Comparison of ENCODE assay signal across 27 mouse cellular contexts in genomic region chr3:145055138-145055537, GRCm38 (mm10). TPM values are rescaled to one million over a fixed set of nuclear protein-coding genes. Genes with fewer than 3 reads are reported as not detected.
"Had no signal": no experiment of that assay in that cellular context is flagged by ENCODE, and none has a peak within 500 bp of the region (broad histone marks: within the 10 kb centered on the region; RNA-seq: fewer than 3 reads in every experiment).

No protein-coding gene starts in this region.

RNA-seq across cellular contexts. Expression of gene Clca1, which starts 22.6 kb away (rescaled TPM):
- total RNA-seq: common myeloid progenitor, adult 5-6 weeks; forebrain, postnatal 0 days; gastrocnemius, adult 18-20 months; gastrocnemius, adult 2 months; gastrocnemius, adult 8-10 months; gastrocnemius, postnatal 10 days; gastrocnemius, postnatal 14 days; gastrocnemius, postnatal 25 days; gastrocnemius, postnatal 36 days; gastrocnemius, postnatal 4 days; granulocyte monocyte progenitor cell, adult 5-6 weeks; heart, adult 18-20 months; heart, adult 2 months; heart, adult 8-10 months had no signal
- polyA plus RNA-seq: cortical plate, adult 2 months; embryonic facial prominence, embryonic 10.5 days; embryonic facial prominence, embryonic 11.5 days; embryonic facial prominence, embryonic 13.5 days; erythroblast, embryonic 14.5 days; forebrain, embryonic 10.5 days; forebrain, embryonic 11.5 days; forebrain, embryonic 12.5 days; forebrain, embryonic 13.5 days; forebrain, embryonic 14.5 days; forebrain, embryonic 15.5 days; forebrain, embryonic 16.5 days; forebrain, postnatal 0 days; frontal cortex, adult 2 months had no signal

RNA-seq across cellular contexts. Expression of gene Clca2, which starts 44.1 kb away (rescaled TPM):
- total RNA-seq: common myeloid progenitor, adult 5-6 weeks; forebrain, postnatal 0 days; granulocyte monocyte progenitor cell, adult 5-6 weeks had no signal
- polyA plus RNA-seq: cortical plate, adult 2 months; erythroblast, embryonic 14.5 days; forebrain, embryonic 13.5 days; forebrain, postnatal 0 days; frontal cortex, adult 2 months had no signal
